Mouse (Mus musculus): ENCODE data around the gene Ppil1.

GRCm38 (mm10) chr17:29264760-29265159, 774 bp upstream of the Ppil1 start:
- TF ChIP-seq CTCF (IDR thresholded peaks at IDR 0.05) (no peak), POLR2A (IDR thresholded peaks at IDR 0.05; ENCODE audit: insufficient read depth, low read depth, low read length) (no peak), EP300 (IDR thresholded peaks at IDR 0.05; ENCODE audit: insufficient read depth, low read depth, low read length) (no peak)
